Mouse (Mus musculus): ENCODE results near the gene Pole4.
"Not testable (repeated sequence)": the region's sequence is repeated elsewhere in the genome, so short reads cannot be mapped to it uniquely, and the experiment has no call there.

The Pole4 gene

GRCm38 (mm10) chr6:82714841-82715240 lies 9.7 kb upstream of the Pole4 start:
- DNase-seq: no peak

DNA sequence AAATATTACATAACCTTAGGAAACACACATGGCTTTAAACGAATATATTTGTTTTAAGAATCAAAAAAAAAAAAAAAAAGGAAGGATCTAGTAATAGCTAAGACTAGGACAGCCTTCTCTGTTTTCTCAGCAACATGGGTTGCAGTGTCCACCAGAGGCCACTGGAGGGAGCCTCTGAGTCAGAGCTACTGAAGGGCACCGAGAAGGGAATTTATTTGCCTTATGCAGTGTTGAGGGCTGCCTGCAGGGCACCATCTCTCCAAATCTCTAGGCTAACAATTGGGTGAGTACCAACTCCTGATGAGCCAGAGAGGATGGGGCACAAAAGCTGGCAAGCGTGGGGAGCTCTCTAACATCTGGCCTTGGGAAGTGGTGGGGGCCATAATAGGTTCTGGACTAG lies 9.1 kb upstream of the Pole4 start:
- peak; percentile 87 to 89 for DNase-seq

DNA sequence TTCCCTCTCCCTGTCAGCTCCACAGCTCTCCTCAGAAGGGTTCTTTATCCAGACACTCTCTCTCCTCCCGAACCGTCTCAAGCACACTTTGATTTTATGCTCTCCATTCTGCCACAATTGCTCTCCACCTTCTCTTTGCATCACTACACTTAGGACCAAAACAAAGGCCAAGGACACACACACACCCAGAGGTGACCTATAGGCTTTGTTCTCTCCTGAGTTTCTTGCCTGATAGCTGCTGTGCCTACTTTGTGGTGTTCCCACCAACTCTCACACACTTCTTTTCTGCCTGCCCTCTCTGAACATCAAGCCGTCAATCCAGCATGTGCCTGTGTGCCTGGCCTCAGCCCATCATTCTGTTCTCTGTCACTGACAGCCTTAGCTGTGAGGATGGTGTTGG lies 2.6 kb upstream of the Pole4 start:
- DNase-seq: no peak

- no peak for DNase-seq
Measured at GRCm38 (mm10) chr6:82707241-82707640, 2.1 kb upstream of the Pole4 start.

DNA sequence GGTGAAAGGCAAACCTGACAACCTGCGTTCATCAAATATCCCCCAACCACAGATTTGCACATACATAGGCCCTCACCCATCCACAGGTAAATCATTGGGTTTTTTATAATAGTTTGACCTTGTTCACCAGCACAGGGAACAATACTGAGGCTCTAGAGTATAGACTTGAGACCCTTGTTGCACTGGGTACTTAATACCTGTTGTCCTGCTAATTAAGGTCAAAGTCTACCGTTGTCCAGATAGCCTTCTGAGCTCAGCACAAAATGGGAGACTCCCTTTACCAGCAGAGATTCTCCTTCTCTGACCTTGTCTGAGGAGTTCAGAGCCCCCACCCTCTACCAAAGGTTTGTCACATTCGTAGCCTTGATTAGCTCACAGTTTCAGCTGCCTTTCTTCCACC lies 1.5 kb downstream of the Pole4 start:
- no peak for DNase-seq

DNA sequence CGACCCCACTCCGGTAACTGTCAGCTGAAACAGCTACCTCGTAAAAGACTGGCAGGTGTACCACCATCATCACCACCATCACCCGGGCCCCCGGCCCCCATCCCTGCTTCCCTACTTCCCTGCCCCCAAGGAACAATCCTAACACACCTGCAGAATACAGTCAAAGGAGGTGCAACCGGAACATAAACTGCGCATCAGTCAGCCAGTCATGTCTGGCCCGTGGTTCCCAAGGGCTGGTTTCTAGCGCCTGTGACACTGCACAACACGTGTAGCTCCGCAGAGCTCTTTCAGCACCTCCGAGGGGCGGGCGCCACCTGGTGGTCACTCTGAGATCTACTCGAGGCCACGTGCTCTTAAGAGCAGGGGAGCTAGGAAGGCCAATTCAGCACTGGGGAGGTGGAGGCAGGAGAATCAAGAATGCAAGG lies 2.6 kb downstream of the Pole4 start:
- peak; percentile 95 for DNase-seq

- no peak for DNase-seq
Measured at GRCm38 (mm10) chr6:82701296-82701695, 3.9 kb downstream of the Pole4 start.

- DNase-seq: no peak
Measured at GRCm38 (mm10) chr6:82699831-82700230, 5.3 kb downstream of the Pole4 start.

DNA sequence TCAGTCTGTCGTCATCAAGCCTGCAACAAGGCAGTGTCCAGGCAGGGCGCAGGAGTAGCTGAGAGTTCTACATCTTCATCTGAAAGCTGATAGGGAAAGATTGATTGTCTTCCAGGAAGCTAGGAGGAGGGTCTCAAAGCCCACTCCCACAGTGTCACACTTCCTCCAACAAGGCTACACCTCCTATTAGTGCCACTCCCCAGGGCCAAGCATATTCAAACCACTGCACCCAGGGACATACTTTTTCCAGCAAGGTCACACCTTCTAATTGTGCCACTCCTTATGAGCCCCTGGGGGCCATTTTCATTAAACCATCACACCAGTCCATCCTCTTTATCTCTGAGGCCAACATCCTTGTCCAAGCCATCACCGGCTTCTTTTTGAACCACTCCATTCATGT lies 8.4 kb downstream of the Pole4 start:
- no peak for DNase-seq

- DNase-seq: no peak
Measured at GRCm38 (mm10) chr6:82694668-82695067, 10.5 kb downstream of the Pole4 start.

- DNase-seq: no peak
Measured at GRCm38 (mm10) chr6:82689474-82689873, 15.7 kb downstream of the Pole4 start.

DNA sequence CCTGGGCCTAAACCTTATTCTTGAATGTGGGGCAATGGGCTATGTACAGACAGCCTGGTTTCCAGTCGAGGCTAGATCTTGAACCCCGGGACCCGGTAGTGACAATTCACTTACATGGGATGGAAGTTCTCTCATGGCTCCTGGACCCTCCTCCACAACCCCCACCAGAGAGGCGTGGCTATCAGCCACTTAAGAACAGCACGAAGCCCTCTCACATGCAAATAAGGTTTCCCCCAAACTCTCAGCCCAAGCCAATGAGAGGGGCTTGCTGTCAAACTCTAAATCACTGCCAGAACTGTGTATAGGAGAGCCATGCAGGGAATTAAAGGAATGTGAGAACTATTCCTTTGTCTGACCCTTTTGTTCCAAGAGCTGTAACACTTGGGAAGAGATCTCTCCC lies 16.6 kb downstream of the Pole4 start:
- not testable (repeated sequence) for DNase-seq

DNA sequence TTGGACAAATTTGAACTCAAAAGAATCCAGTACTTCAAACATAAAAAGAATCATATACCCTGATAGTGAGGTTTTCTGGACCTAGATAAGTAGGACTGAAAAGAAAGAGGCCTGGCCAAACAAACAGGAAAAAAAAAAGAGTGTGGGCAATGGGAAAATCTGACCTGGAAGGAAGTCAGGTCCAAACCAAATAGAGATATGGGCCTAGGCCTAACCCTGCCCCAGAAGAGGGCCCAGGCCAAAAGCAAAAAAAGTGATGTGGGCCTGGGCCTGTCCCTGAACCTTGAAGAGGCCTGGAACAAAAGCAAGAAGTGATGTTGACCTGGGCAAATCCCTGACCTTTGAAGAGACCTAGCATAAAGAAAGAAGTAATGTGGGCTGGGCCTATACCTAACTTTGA lies 21.0 kb downstream of the Pole4 start:
- DNase-seq: no peak

- not testable (repeated sequence) for DNase-seq
Measured at GRCm38 (mm10) chr6:82679286-82679685, 25.9 kb downstream of the Pole4 start.

GRCm38 (mm10) chr6:82677629-82678028 lies 27.5 kb downstream of the Pole4 start:
- not testable (repeated sequence) for DNase-seq

DNA sequence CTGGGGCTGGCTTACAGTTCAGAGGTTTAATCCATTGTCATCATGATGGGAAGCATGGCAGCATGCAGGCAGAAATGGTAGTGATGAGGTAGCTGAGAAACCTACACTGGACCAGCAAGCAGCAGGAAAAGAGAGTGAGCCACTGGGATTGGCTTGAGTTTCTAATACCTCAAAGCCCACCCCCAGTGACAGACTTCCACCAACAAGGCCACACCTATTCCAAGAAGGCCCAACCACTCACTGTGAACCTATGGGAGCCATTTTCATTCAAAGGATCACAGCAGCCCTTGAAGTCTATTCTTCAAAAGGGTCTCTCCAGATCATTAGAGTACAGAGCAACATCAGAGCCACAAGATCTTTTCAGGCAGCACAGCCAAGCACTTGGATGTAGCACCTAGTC lies 38.7 kb downstream of the Pole4 start:
- no peak for DNase-seq

DNA sequence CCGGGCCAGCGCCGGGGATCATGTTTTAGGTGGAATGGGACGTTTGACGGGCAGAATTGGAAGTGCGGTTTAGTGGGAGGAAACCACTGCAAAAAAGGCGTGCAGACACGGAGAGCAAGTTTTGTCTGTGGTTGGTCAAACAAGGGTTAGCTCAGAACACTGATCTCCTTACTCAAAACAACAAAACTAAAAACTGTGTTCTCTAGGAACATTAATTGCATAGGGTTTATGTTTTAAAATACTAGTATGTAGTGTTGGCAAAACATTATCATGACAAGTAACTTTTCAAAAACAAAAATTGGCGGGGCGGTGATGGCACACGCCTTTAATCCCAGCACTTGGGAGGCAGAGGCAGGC lies 52.0 kb downstream of the Pole4 start:
- no peak for DNase-seq

GRCm38 (mm10) chr6:82652521-82653168 lies 52.5 kb downstream of the Pole4 start:
- DNase-seq: peak; percentile 99

GRCm38 (mm10) chr6:82649096-82649495 lies 56.1 kb downstream of the Pole4 start:
- DNase-seq: peak; percentile 41 to 59

- DNase-seq: no peak
Measured at GRCm38 (mm10) chr6:82647940-82648655, 57.1 kb downstream of the Pole4 start.

DNA sequence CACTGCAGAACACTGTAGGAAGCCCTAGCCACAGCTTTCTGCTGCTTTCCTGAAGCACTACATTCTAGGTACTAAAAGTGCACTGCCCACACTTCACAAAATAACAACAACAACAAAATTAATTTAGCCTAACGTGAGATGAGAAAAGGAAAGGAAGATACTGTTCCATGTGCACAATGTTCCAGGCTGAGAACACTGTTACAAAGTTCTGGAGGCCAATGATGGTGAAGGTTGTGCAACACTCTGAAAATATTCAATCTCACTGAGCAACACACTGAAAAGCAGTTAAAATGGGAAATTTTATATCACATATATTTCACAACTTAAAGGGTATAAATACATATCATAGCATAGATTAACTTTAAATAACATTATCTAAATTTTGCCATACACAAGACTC lies 58.2 kb downstream of the Pole4 start:
- no peak for DNase-seq

DNA sequence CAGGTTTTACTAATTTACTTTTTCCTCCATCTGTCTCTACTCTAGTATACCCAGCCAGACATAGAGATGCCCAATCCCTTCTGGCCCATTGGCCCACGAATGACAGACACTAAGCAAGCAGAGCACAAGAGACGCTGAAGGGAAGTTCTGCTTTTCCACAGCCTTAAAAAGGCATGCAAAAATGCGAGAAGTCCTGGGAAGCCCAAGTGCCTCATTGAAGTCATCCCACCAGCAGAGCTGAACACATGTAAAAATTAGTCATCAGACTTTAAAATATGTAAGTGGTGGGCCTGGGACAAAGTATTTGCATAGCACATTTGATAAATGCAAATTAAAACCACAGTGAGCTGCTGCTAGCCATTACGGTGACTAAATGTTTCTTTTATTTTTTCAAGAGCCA lies 65.1 kb downstream of the Pole4 start:
- DNase-seq: no peak

- DNase-seq: not testable (repeated sequence)
Measured at GRCm38 (mm10) chr6:82625331-82625730, 79.8 kb downstream of the Pole4 start.

GRCm38 (mm10) chr6:82613201-82613600 lies 92.0 kb downstream of the Pole4 start:
- no peak for DNase-seq

GRCm38 (mm10) chr6:82611049-82611448 lies 94.1 kb downstream of the Pole4 start:
- DNase-seq: no peak

All from kidney, postnatal 4 days (tissue).